Mouse (Mus musculus) neural tube, embryonic 15.5 days (tissue): ENCODE measurements around the gene Flnb. TPM values are rescaled to one million over a fixed set of nuclear protein-coding genes. Genes with fewer than 3 reads are reported as not detected.

Experiments used
- ATAC-seq: fragments of 200-750 bp; cut with Nextera tagmentation; 2 replicates; pipeline ENCODE4 v1.8.0; 2017; ENCODE audit warnings: mild to moderate bottlenecking, moderate TSS enrichment, moderate library complexity; ENCODE audit not compliant: low FRiP score
- H3K27ac ChIP-seq: fragments of 300-500 bp; sonication (generic); replicated peaks from 2 replicates; pipeline ENCODE4 v1.5.1; 2015; ENCODE audit warnings: mild to moderate bottlenecking, inconsistent platforms
- H3K27me3 ChIP-seq: fragments of 300-500 bp; sonication (generic); replicated peaks from 2 replicates; pipeline ENCODE4 v1.6.1; 2015; ENCODE audit warnings: inconsistent platforms
- H3K36me3 ChIP-seq: fragments of 300-500 bp; sonication (generic); 2 replicates; pipeline ENCODE4 v1.6.1; 2015; ENCODE audit warnings: inconsistent platforms
- H3K4me1 ChIP-seq: fragments of 300-500 bp; sonication (generic); 2 replicates; pipeline ENCODE4 v1.6.1; 2015; ENCODE audit warnings: inconsistent platforms
- H3K4me2 ChIP-seq: fragments of 300-500 bp; sonication (generic); 2 replicates; pipeline ENCODE4 v1.6.1; 2015; ENCODE audit warnings: inconsistent platforms, mild to moderate bottlenecking, moderate library complexity
- H3K4me3 ChIP-seq: fragments of 300-500 bp; sonication (generic); replicated peaks from 2 replicates; pipeline ENCODE4 v1.5.1; 2015; ENCODE audit warnings: mild to moderate bottlenecking, inconsistent platforms
- H3K9ac ChIP-seq: fragments of 300-500 bp; sonication (generic); replicated peaks from 2 replicates; pipeline ENCODE4 v1.6.1; 2015; ENCODE audit warnings: mild to moderate bottlenecking, inconsistent platforms
- H3K9me3 ChIP-seq: fragments of 300-500 bp; sonication (generic); replicated peaks from 2 replicates; pipeline ENCODE4 v1.6.1; 2016; ENCODE audit warnings: inconsistent platforms
- WGBS: fragments of 180-500 bp; shearing (Covaris S2); methylation state at CpG from one replicate; pipeline ENCODE4 v1.1.7; 2015; ENCODE audit warnings: mixed read lengths; 5-methylcytosine and 5-hydroxymethylcytosine counted together
- polyA plus RNA-seq: library from polyadenylated mRNA; unstranded; fragments of >200 nt; fragmentation: Nextera tagmentation; extraction: Ambion mirVana; gene quantifications from 2 replicates; pipeline ENCODE4 v1.2.1, GENCODE M21; 2015

Flnb gene
- polyA plus RNA-seq, 1 experiment from 2014 or later, result 6.8 TPM

GRCm38 (mm10) chr14:7986913-7987312 lies 169.2 kb downstream of the Flnb start:
- WGBS, result 94% methylated on average over 6 of the region's 6 CpGs
- Histone ChIP-seq H3K4me1 (no peaks in the 10 kb centered on the region), H3K9me3 (no peaks in the 10 kb centered on the region), H3K27ac (no peak overlapping the region), H3K4me2 (no peak overlapping the region), H3K9ac (no peak overlapping the region), H3K36me3 (no peaks in the 10 kb centered on the region), H3K27me3 (no peaks in the 10 kb centered on the region), H3K4me3 (no peak overlapping the region)
- ATAC-seq, result no peak

GRCm38 (mm10) chr14:7989371-7989770 lies 171.6 kb downstream of the Flnb start:
- WGBS, result 60% methylated on average over 1 of the region's 1 CpGs
- no peaks in the 10 kb centered on the region for H3K27me3 ChIP-seq
- no peaks in the 10 kb centered on the region for H3K9me3 ChIP-seq
- H3K27ac ChIP-seq, result no peak overlapping the region
- no peaks in the 10 kb centered on the region for H3K36me3 ChIP-seq
- H3K4me2 ChIP-seq, result no peak overlapping the region
- no peak for ATAC-seq
- no peaks in the 10 kb centered on the region for H3K4me1 ChIP-seq
- no peak overlapping the region for H3K9ac ChIP-seq
- H3K4me3 ChIP-seq, result no peak overlapping the region

- Histone ChIP-seq H3K27ac (no peak overlapping the region), H3K4me1 (no peaks in the 10 kb centered on the region), H3K4me2 (no peak overlapping the region), H3K9ac (no peak overlapping the region), H3K9me3 (no peaks in the 10 kb centered on the region), H3K27me3 (no peaks in the 10 kb centered on the region), H3K36me3 (no peaks in the 10 kb centered on the region), H3K4me3 (no peak overlapping the region)
- ATAC-seq, result no peak
- 79% methylated on average over 3 of the region's 3 CpGs for WGBS
Measured at GRCm38 (mm10) chr14:7989961-7990360, 172.2 kb downstream of the Flnb start.

- Histone ChIP-seq H3K36me3 (no peaks in the 10 kb centered on the region), H3K9me3 (no peaks in the 10 kb centered on the region), H3K4me1 (no peaks in the 10 kb centered on the region), H3K27ac (no peak overlapping the region), H3K4me3 (no peak overlapping the region), H3K27me3 (no peaks in the 10 kb centered on the region), H3K9ac (no peak overlapping the region), H3K4me2 (no peak overlapping the region)
- 88% methylated on average over 5 of the region's 5 CpGs for WGBS
- ATAC-seq, result no peak
Measured at GRCm38 (mm10) chr14:7991108-7991776, 173.5 kb downstream of the Flnb start.

- Histone ChIP-seq H3K27ac (no peak overlapping the region), H3K4me2 (no peak overlapping the region), H3K9me3 (no peaks in the 10 kb centered on the region), H3K27me3 (no peaks in the 10 kb centered on the region), H3K4me1 (peaks cover 4% of the 10 kb centered on the region; the same call in 1 of the 2 replicates), H3K36me3 (no peaks in the 10 kb centered on the region), H3K9ac (no peak overlapping the region), H3K4me3 (no peak overlapping the region)
- WGBS, result 77% methylated on average over 6 of the region's 6 CpGs
- ATAC-seq, result no peak
Measured at GRCm38 (mm10) chr14:7992158-7992557, 174.4 kb downstream of the Flnb start.

- Histone ChIP-seq H3K4me1 (peaks cover 7% of the 10 kb centered on the region; the same call in 1 of the 2 replicates), H3K9me3 (no peaks in the 10 kb centered on the region), H3K36me3 (no peaks in the 10 kb centered on the region), H3K4me2 (no peak within 1 kb of the TSS), H3K9ac (no peak within 1 kb of the TSS), H3K4me3 (no peak within 1 kb of the TSS), H3K27me3 (peaks cover 5% of the 10 kb centered on the region), H3K27ac (no peak within 1 kb of the TSS)
- WGBS, result 75% methylated on average over 8 of the region's 8 CpGs
- no peak for ATAC-seq
Measured at GRCm38 (mm10) chr14:7994271-7994767, 176.6 kb downstream of the Flnb start, which contains the start of gene Dnase1l3. Gene Dnase1l3, minus strand, starts transcription at chr14:7994573.

GRCm38 (mm10) chr14:7997255-7997696 lies 179.5 kb downstream of the Flnb start:
- Histone ChIP-seq H3K4me1 (peaks cover 11% of the 10 kb centered on the region), H3K4me3 (peak overlapping the region; percentile 27), H3K9me3 (no peaks in the 10 kb centered on the region), H3K27me3 (peaks cover 23% of the 10 kb centered on the region), H3K9ac (peak overlapping the region; percentile 36; the same call in 1 of the 2 replicates), H3K4me2 (peak overlapping the region; percentile 54), H3K36me3 (no peaks in the 10 kb centered on the region), H3K27ac (no peak overlapping the region)
- WGBS, result 3% methylated on average over 15 of the region's 15 CpGs
- ATAC-seq, result peak; percentile 76

GRCm38 (mm10) chr14:7999030-7999429 lies 181.3 kb downstream of the Flnb start:
- 92% methylated on average over 3 of the region's 3 CpGs for WGBS
- no peaks in the 10 kb centered on the region for H3K9me3 ChIP-seq
- H3K27ac ChIP-seq, result no peak overlapping the region
- no peak overlapping the region for H3K4me2 ChIP-seq
- H3K4me3 ChIP-seq, result no peak overlapping the region
- H3K36me3 ChIP-seq, result no peaks in the 10 kb centered on the region
- H3K9ac ChIP-seq, result no peak overlapping the region
- ATAC-seq, result no peak
- H3K27me3 ChIP-seq, result peaks cover 23% of the 10 kb centered on the region
- peaks cover 21% of the 10 kb centered on the region for H3K4me1 ChIP-seq

- no peak for ATAC-seq
- H3K4me1 ChIP-seq, result peaks cover 26% of the 10 kb centered on the region
Measured at GRCm38 (mm10) chr14:7999435-7999834, 181.7 kb downstream of the Flnb start.

GRCm38 (mm10) chr14:8000247-8000646 lies 182.5 kb downstream of the Flnb start:
- no peak overlapping the region for H3K4me2 ChIP-seq
- WGBS, result 87% methylated on average over 5 of the region's 5 CpGs
- H3K9me3 ChIP-seq, result no peaks in the 10 kb centered on the region
- no peak overlapping the region for H3K27ac ChIP-seq
- peaks cover 23% of the 10 kb centered on the region for H3K27me3 ChIP-seq
- H3K36me3 ChIP-seq, result no peaks in the 10 kb centered on the region
- H3K4me1 ChIP-seq, result peaks cover 31% of the 10 kb centered on the region
- no peak for ATAC-seq
- H3K4me3 ChIP-seq, result no peak overlapping the region
- H3K9ac ChIP-seq, result no peak overlapping the region

More at GRCm38 (mm10) chr14:7999435-7999834, 181.7 kb downstream of the Flnb start:
- WGBS, result 88% methylated on average over 5 of the region's 5 CpGs
- Histone ChIP-seq H3K9ac (no peak overlapping the region), H3K27ac (no peak overlapping the region), H3K36me3 (no peaks in the 10 kb centered on the region), H3K4me2 (no peak overlapping the region), H3K27me3 (peaks cover 23% of the 10 kb centered on the region), H3K4me3 (no peak overlapping the region), H3K9me3 (no peaks in the 10 kb centered on the region)
